Mouse (Mus musculus) adrenal gland, adult (tissue): Measurements from ENCODE around the gene Fig4.

Experiments used
- DNase-seq, 2 experiments: peaks; one replicate each; pipeline ENCODE4 v3.0.0; 2022 to 2023; ENCODE audit warnings: low spot score in 1 of 2; ENCODE audit not compliant: inconsistent age in 2 of 2

Fig4 gene

GRCm38 (mm10) chr10:41261218-41261617 lies 41.8 kb downstream of the Fig4 start:
- DNase-seq, result no peak

- DNase-seq, result no peak
Observed at GRCm38 (mm10) chr10:41260243-41261006, 42.6 kb downstream of the Fig4 start.

- no peak for DNase-seq
Observed at GRCm38 (mm10) chr10:41250749-41251065, 52.4 kb downstream of the Fig4 start.

GRCm38 (mm10) chr10:41250045-41250748 lies 52.9 kb downstream of the Fig4 start:
- no peak for DNase-seq

- no peak for DNase-seq
Observed at GRCm38 (mm10) chr10:41249006-41249659, 53.9 kb downstream of the Fig4 start.

- peak; percentile 18 to 57 for DNase-seq
Observed at GRCm38 (mm10) chr10:41247800-41248473, 55.1 kb downstream of the Fig4 start.

GRCm38 (mm10) chr10:41246111-41246510 lies 56.9 kb downstream of the Fig4 start:
- no peak for DNase-seq

GRCm38 (mm10) chr10:41245477-41245876 lies 57.6 kb downstream of the Fig4 start:
- no peak for DNase-seq

GRCm38 (mm10) chr10:41245028-41245427 lies 58.0 kb downstream of the Fig4 start:
- DNase-seq, result no peak

- peak; percentile 18 to 46 for DNase-seq
Observed at GRCm38 (mm10) chr10:41243930-41244329, 59.1 kb downstream of the Fig4 start.

GRCm38 (mm10) chr10:41241558-41242242 lies 61.4 kb downstream of the Fig4 start:
- DNase-seq, result no peak

GRCm38 (mm10) chr10:41241080-41241479 lies 62.0 kb downstream of the Fig4 start:
- DNase-seq, result no peak

- DNase-seq, result no peak
Observed at GRCm38 (mm10) chr10:41236020-41236419, 67.0 kb downstream of the Fig4 start.

- DNase-seq, result no peak
Observed at GRCm38 (mm10) chr10:41235584-41235983, 67.5 kb downstream of the Fig4 start.

- no peak for DNase-seq
Observed at GRCm38 (mm10) chr10:41235159-41235558, 67.9 kb downstream of the Fig4 start.

GRCm38 (mm10) chr10:41234552-41234951 lies 68.5 kb downstream of the Fig4 start:
- peak in 1 of 2 experiments; percentile 43 for DNase-seq

GRCm38 (mm10) chr10:41233140-41233539 lies 69.9 kb downstream of the Fig4 start:
- no peak for DNase-seq

- no peak for DNase-seq
Observed at GRCm38 (mm10) chr10:41231163-41231835, 71.8 kb downstream of the Fig4 start.

- DNase-seq, result no peak
Observed at GRCm38 (mm10) chr10:41227626-41228025, 75.4 kb downstream of the Fig4 start.

- DNase-seq, result no peak
Observed at GRCm38 (mm10) chr10:41223499-41223898, 79.6 kb downstream of the Fig4 start.
